Mouse (Mus musculus): ENCODE results near the gene Gm28042. TPM values are rescaled to one million over a fixed set of nuclear protein-coding genes. Genes with fewer than 3 reads are reported as not detected.

Gene Gm28042
- polyA plus RNA-seq, 1 experiment, result 3.1 TPM

GRCm38 (mm10) chr2:120008672-120009071 lies 18.6 kb upstream of the Gm28042 start:
- WGBS, result 65% methylated on average over 4 of the region's 4 CpGs
- no peak for DNase-seq (ENCODE audit: low read depth, low spot score)

DNA sequence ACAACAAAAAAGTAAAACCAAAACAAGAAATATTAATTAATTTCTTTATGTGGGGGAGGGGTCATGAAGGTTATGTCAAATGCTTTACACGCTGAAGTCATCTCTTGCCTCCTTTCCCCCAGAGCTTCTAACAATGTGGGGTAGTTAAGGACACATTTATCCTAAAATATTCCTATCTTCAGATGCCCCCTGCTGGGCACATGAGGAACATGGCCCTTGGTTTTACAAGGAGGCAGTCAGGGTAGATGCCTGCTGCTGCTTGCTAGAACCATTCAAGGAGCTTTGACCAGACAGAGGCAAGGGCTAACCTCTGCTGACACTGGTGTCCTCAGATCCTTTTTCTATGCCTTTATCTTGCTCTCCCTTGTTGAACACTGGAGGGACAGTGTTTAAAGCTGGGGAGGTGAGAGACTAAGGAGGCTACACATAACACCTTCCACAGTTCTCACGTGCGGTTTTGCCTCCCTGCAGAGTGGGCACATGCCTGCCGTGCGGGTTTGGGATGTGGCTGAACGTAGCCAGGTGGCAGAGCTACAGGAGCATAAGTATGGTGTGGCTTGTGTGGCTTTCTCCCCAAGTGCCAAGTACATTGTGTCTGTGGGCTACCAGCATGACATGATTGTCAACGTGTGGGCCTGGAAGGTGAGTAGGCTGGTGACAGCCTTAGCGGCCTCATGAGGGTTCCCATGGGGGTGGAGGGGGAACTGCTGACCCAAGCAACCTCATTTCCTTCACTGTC lies 15.7 kb upstream of the Gm28042 start:
- WGBS, result 80% methylated on average over 8 of the region's 8 CpGs
- no peak for DNase-seq (ENCODE audit: low read depth, low spot score)

DNA sequence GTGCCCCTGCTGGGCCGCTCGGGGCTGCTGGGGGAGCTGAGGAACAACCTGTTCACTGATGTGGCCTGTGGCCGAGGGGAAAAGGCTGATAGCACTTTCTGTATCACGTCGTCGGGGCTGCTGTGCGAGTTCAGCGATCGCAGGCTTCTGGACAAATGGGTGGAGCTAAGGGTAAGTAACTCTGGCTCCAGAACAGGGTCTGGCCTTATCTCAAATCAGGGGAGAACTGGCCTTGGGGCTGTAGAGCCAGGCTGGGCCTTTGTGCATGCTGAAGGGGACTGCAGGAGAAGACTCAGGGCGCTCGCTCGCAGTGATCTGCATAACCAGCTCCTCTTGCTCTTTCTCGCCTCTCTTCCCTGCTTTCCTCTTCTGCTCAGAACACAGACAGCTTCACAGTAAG lies 14.4 kb upstream of the Gm28042 start:
- 89% methylated on average over 13 of the region's 13 CpGs for WGBS
- DNase-seq (ENCODE audit: low read depth, low spot score), result no peak

- WGBS, result 95% methylated on average over 2 of the region's 2 CpGs
- DNase-seq (ENCODE audit: low read depth, low spot score), result no peak
Measured at GRCm38 (mm10) chr2:120013831-120014486, 13.3 kb upstream of the Gm28042 start.

- DNase-seq (ENCODE audit: low read depth, low spot score), result no peak
- 96% methylated on average over 4 of the region's 4 CpGs for WGBS
Measured at GRCm38 (mm10) chr2:120015882-120016281, 11.4 kb upstream of the Gm28042 start.

DNA sequence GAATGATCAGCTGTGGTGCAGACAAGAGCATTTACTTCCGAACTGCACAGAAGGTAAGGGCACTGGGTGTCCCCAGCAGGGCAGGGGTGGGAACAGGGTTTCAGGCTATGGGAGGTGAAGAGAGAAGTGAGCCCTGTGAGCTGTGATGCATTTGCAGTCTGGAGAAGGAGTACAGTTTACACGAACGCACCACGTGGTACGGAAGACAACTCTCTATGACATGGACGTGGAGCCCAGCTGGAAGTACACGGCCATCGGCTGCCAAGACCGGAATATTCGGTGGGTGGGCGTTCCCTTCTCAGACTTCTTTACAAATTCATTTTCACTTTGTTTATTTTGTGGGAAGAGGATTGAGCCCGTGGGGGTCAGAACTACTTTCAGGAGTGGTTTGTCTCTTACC lies 9.7 kb upstream of the Gm28042 start:
- DNase-seq (ENCODE audit: low read depth, low spot score), result no peak
- WGBS, result 81% methylated on average over 12 of the region's 12 CpGs

DNA sequence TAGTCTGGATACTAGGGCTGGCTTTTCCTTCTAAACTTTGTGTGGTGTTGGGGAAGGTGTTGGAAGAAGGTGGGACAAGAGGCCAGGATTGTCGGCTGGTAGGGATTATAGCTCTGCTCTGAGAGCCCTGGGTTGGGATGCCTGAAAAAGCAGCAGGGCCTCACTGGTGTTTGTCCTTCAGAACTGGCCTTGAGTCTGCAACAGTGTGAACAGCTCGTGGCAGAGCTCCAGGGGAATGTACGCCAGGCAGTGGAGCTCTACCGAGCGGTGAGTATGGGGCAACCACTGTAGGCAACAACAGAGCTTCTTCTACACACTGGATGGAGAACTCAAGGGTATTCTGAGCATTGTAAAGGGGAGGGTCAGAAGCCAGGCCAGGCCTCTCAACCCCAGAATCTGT lies 3.0 kb upstream of the Gm28042 start:
- DNase-seq (ENCODE audit: low read depth, low spot score), result no peak
- 80% methylated on average over 5 of the region's 5 CpGs for WGBS

- DNase-seq (ENCODE audit: low read depth, low spot score), result no peak
- WGBS, result 27% methylated on average over 3 of the region's 3 CpGs
Measured at GRCm38 (mm10) chr2:120027950-120028331, 648 bp downstream of the Gm28042 start.

DNA sequence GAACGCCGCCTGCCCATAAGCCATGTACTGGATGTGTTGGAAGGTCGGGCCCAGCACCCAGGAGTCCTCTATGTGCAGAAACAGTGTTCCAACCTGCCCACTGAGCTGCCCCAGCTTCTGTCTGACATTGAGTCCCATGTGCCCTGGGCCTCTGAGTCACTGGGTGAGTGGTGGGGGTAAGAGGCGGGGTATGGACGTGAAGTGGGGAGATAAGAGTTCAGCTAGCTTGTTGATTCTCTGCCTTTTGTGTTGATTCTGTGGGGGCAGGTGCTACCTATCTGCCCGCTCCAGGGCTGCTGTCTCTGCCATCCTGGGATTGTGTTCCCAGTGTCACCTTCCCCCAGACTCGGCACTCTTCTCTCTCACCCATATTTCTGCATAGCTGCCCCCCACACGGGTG lies 3.1 kb downstream of the Gm28042 start:
- WGBS, result 89% methylated on average over 8 of the region's 8 CpGs
- DNase-seq (ENCODE audit: low read depth, low spot score), result no peak

DNA sequence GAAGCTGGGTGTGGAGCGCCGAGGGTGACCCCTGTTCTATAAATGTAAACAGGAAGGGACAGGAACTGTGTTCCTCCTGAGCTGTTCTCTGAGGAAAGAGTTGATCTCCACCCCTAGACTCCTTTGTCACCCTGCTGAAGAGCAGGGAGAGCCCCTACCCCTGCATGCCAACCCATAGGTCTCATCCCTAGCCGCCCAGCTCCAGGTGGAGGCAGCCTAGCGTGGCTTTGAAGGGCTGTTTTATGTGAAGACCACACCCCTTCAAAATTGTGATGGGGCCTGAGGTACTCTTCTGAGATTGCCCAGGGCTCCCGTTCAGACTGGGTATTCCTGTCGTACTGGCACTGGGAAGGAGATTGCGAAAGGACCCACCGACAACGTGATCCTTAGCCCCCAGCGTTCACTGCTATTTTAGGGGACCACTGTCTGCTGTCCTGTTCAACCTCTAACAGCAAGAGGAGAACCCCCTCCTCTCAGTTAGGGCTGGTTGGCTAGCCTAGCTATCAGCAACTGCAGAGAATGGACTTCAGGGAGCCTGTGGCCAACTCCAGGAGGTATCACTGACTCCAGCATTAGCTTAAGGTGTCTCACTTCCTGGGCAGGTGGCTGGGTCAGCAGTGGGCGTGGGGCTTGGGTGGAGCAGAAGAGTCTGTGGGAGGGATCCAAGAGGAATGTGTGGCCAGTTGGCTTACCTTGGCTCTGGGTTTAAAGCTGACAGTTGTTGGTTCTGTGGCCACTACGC lies 5.6 kb downstream of the Gm28042 start, which contains the start of gene Pla2g4b:
Gene Pla2g4b (plus strand): TSS at position 692 of the 742 bp plus-strand sequence.
- WGBS, result 83% methylated on average over 12 of the region's 12 CpGs
- no peak for DNase-seq (ENCODE audit: low read depth, low spot score)

DNA sequence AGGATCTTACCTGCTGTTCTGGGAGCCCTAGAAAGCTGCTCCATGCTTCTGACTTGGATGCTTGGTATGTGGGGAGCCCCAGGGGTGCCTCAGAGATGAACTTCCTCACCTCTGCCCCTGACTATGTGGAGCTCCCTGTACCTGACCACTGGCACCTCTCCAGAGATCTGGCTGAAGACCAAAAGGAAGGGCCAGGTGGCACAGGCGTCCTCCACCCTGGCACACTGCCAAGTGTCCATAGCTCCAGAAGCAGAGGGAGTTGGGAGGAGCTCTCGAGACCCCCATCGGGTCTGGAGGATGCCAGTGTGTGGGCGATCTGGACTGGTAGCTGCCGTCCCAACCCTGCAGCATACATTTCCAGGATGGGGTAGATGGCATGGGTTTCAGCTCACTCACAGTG lies 6.4 kb downstream of the Gm28042 start:
- WGBS, result 65% methylated on average over 5 of the region's 5 CpGs

DNA sequence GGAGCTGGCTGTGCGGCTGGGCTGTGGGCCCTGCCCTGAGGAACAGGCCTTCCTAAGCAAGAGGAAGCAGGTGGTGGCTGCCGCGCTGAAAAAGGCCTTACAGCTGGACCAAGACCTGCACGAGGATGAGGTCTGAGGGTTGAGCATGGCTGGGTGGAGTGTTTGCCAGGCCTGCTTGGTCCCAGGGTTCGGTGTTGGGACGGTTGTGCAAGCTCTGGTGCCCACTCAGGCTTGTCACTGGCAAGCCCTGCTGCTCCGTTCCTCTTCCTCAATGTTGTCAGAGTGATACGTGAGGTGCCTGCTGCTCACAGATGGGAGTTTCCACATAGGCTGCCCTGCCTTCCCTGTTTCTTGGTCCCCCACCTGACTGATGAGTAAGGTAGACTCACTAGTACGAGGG lies 10.5 kb downstream of the Gm28042 start:
- no peak for DNase-seq (ENCODE audit: low read depth, low spot score)
- WGBS, result 84% methylated on average over 9 of the region's 9 CpGs

More for the DNA sequence above, 6.4 kb downstream of the Gm28042 start:
- no peak for DNase-seq (ENCODE audit: low read depth, low spot score)

- DNase-seq (ENCODE audit: low read depth, low spot score), result no peak
- WGBS, result 80% methylated on average over 5 of the region's 5 CpGs
Measured at GRCm38 (mm10) chr2:120040991-120041390, 13.7 kb downstream of the Gm28042 start.

GRCm38 (mm10) chr2:120044101-120044603 lies 16.9 kb downstream of the Gm28042 start:
- no peak for DNase-seq (ENCODE audit: low read depth, low spot score)
- WGBS, result 37% methylated on average over 4 of the region's 4 CpGs

- 50% methylated on average over 3 of the region's 3 CpGs for WGBS
- DNase-seq (ENCODE audit: low read depth, low spot score), result no peak
Measured at GRCm38 (mm10) chr2:120044676-120045075, 17.4 kb downstream of the Gm28042 start.

DNA sequence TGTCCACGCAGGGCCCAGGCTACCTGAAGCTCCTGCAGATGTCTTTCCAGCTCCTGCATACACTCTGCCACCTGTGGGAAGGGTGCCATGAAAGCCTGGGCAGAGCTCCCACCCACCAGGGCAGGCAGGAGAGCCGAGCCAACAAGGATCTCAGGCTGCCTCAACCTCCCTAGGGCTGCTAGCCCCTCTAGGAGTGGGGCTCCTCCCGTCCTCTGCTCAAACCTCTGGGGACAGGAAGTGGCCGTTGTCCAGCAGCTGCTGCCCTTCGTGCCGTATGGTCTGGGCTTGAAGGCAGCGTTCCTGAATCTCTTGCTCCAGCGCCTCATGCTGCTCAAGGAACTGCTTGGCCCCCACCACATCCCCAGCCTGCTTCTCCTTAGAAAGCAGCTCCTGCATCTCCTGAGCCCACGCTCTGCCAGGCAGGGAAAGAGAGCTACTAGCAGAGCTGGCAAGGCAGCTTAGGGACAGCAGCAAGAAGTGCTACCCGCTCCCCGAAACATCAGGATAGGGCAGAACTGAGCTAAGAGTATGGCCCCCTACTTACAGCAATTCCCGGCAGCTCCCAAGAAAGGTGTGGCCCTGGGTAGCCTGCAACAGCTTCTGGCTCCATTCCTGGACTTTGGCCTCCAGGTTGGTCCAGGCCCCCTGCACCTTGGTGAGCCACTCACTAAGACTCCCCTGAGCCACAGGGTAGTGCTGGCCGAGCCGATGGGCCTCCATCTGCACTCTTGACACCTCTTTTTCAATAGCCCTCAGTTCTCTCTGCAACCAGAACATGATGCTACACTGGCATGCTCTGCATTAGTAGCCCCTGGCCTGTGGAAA lies 19.4 kb downstream of the Gm28042 start:
- WGBS, result 45% methylated on average over 14 of the region's 14 CpGs
- DNase-seq (ENCODE audit: low read depth, low spot score), result no peak

DNA sequence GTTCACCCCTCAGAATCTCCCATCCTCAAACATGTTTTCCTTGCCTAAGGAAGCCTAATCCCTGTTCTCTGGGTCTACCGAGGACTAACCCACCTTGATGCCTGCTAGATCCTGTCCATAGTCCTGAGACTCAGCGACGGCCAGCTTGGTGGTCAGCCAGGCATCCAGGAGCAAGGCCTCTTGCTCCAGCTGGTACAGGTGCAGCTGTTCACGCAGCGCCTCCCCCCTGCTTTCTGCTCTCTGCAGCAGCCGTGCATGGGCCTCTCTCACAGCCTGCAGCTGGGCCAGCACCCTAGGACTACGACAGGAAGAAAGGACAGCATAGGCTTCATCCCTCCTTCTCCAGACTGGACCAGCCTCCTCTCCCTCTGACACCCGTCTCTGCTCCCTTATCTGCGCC lies 20.9 kb downstream of the Gm28042 start:
- no peak for DNase-seq (ENCODE audit: low read depth, low spot score)
- WGBS, result 84% methylated on average over 9 of the region's 9 CpGs

- 69% methylated on average over 10 of the region's 10 CpGs for WGBS
Measured at GRCm38 (mm10) chr2:120049632-120050274, 22.5 kb downstream of the Gm28042 start.

GRCm38 (mm10) chr2:120051405-120051804 lies 24.1 kb downstream of the Gm28042 start:
- no peak for DNase-seq (ENCODE audit: low read depth, low spot score)
- 57% methylated on average over 6 of the region's 6 CpGs for WGBS

More at GRCm38 (mm10) chr2:120049632-120050274, 22.5 kb downstream of the Gm28042 start:
- no peak for DNase-seq (ENCODE audit: low read depth, low spot score)

Data from large intestine, adult 2 months (tissue).